Mouse (Mus musculus): ENCODE measurements around the gene Ndrg2.
"Not testable (repeated sequence)": the region's sequence is repeated elsewhere in the genome, so short reads cannot be mapped to it uniquely, and the experiment has no call there.

Ndrg2 gene

DNA sequence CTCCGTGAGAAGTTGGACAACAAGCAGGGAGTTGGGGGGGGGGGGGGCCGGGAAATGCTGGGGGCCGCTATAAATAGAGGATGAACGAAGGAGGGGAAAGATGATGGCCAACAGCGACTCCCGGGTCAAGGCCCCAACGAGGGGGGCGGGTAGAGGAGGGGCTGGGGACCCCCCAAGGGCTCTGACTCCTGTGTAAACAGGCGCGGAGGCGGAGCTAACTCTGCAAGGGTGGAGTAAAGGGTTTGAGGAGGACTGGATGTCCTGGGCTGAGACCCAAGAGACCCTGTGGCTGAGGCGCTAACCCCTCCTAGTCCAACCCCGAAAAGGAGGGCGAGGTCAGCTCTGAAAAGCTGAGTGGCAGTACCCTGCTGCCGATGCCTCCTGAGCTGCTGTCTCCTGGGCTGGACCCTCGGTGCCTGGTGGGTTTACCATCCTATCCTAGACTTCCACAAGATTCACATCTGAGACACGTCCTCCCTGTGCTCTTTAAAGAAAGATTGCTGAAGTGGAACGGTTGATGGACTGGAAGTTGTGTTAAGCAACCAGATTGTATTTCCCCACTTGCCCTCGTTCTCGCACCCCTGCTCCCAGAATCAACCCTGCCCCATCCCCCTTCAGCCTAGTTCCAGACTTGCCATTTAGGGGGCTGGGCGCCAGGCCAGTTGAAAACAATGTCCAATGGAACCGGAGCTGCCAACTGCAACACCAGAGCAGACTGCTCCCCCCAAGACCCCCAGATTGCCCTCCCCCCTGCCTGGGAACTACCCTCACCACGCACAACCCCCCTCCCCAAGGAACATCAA lies at the start of gene Ndrg2:
TSS of gene Ndrg2 (minus strand) at position 199 of the 803 bp plus-strand sequence.
- DNase-seq (ENCODE audit: low read depth, low spot score) = peak; percentile 53

DNA sequence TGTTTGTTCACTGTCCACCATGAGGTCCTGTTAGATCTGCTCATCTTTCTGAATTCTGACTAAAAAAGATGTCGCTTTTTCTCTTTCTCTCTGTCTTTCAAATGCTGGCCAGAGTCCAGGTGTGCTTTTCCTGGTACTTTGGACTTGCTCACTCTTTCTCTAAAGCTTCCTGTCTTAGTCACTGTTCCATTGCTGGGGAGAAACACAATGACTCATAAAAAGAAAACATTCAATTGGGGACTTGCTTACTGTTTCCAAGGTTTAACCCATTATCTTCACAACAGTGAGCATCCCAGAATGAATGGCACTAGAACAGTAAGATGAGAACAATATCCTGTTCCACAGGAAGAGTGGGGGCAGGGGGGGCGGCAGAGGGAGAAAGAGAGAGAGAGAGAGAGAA lies 46.4 kb upstream of the Ndrg2 start:
- DNase-seq (ENCODE audit: low read depth, low spot score) = no peak

DNA sequence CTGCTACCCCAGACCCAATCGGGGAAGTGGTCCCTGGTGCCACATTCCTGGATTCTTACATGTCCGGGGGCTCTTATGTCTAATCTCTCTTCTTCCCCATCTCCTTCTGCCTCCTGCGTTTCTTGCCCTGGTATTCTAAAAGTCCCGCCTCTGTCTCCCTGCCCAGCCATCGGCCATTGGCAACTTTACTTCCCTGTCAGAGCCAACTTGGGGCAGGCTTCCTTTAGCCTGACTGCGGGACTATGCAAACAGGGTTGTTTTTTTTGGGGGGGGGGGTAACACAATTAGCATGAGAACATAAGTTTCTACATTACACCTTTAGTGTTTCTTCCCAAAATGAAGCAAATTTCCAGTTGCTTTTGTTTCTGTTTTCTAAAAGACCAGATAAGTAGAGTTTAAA lies 29.4 kb upstream of the Ndrg2 start:
- no peak for DNase-seq (ENCODE audit: low read depth, low spot score)

DNA sequence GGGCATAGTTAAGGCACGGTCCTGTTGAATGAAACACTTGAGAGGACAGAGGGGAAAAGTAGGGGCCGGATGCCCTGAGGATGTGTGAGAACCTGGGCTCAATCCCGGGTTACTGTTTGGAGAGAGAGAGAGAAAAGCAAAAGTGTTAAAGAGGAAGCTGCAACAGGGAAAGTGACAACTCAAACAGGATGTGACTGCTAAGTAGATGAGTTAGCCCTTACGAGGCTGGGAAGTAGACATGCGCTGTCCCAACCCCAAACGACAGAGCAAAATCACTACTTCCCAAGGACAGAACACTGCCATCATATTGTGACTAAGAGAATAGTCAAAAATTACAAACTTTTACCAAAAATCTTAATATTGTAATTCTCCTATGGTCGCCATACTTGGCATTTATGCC lies 28.3 kb upstream of the Ndrg2 start:
- DNase-seq (ENCODE audit: low read depth, low spot score) = no peak

DNA sequence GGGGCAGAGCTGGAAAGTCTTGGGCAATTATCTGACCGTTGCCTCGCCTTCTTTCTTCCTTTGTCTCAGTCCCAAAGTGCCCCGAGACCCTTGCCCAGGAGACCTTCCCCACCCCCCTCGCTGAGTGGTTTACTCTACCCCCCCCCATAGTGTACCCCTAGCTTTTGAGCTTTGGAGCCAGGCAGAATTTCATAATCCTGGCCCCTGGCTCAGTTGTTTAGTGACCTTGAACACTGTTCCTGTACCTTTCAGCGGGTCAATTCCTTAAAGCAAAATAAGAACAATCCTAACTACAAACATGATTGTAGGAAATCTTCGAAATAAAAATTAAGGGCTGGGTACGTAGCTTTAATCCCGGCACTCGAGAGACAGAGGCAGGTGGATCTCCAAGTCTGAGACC lies 27.6 kb upstream of the Ndrg2 start:
- no peak for DNase-seq (ENCODE audit: low read depth, low spot score)

DNA sequence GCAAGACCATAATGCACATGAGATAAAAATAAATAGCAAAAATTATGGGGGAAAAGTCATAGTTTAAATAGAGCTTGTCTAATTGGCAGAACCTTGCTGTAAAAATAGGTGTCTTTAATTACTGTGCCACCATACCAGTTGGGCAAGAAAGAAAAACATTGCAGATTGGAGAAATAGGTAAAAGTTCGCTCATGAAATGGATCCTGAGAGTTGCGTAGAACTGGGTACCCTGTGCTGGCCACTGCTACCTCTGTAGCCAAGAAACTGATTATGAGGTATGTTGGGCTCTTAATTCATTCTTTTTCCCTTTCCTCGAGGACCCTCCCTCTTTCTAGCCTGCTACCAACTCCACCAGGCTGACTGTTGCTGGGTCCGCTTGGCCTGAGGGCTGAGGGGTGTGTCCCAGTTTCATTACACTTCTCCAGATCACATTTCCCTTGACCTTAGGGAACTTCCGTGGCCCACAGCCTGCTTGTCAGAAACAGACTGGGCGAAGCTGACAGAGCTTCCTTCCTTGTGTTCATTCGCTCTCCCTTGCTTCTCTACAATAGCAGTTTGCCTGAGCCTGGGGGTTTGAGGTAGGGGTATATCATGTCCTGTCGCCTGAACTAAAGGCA lies 27.1 kb upstream of the Ndrg2 start:
- peak; percentile 65 for DNase-seq (ENCODE audit: low read depth, low spot score)

DNA sequence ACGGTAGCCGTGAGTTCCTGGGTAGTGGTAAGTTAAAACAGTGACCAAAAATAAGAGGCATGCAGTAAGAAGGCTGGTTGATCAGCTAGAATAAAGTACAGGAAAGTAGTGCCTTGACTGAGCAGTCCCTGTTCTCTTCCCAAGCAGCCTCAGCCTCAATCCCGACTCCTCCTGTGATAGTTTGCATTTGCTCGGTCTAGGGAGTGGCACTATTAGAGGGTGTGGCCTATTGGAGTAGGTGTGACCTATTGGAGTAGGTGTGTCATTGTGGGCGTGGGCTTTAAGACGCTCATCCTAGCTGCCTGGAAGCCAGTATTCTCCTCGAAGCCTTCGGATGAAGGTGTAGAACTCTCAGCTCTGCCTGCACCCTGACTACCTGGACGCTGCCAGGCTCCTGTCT lies 25.0 kb upstream of the Ndrg2 start:
- peak; percentile 65 for DNase-seq (ENCODE audit: low read depth, low spot score)

DNA sequence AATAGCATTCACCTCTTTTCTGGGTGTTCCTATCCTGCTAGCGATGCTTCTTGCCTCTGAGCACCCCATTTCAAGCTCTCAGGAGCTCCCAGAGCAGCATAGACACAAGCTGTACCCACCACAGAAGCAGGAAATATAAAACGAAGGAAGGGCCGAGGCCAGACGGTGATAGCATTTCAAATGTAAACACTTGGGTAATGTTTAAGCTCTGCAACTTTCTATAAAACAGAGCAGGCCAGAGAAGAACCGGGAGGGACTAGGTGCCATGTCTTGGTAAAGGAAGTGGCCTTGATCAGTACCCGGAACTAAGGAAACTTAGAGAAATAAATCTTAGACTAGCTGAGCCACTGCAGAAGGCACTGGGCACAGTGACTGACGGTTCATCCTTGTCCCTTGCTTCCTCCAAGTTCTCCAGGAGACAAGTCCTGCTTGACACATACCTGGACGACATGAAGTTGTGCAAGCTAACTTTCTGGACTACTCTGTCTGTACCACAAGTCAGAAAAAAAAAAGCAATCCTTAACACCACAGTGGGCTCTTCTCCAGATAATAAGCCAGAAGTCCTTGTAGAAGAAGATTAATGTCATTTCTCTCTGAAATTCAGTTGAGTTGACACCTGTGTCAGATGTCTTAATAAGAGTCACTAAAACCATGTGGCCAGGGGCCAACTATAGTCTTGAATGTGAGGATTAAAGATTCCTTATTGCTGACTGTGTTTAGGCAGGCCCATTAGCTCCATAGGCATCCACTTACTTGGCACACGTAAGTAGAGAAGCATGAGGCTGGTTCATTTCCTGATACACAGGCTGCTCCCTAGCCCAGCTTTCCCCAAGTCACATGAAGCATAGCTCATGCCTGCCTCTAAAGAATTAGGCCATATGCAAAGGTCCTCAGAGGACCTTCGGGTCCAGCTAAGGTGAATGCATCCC lies 18.4 kb upstream of the Ndrg2 start:
- no peak for DNase-seq (ENCODE audit: low read depth, low spot score)

DNA sequence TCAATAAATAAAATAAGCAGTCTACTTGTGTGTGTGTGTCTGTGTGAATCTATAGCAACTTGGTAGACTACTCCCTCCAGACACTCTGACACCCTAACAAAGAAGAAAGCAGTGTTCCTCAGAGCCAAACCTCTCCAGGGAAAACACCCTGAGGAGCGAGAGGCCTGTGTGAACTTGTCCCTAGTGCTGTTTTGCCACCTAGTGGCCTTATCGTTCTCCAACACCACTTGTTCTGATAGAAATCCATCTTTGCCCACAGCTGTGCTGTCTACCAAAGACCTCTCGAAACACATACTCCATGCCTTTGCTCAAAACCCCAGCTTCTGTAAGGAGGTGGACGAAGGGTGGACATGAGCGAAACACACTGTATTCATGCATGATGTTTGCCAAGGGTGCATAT lies 16.9 kb upstream of the Ndrg2 start:
- peak; percentile 76 for DNase-seq (ENCODE audit: low read depth, low spot score)

DNA sequence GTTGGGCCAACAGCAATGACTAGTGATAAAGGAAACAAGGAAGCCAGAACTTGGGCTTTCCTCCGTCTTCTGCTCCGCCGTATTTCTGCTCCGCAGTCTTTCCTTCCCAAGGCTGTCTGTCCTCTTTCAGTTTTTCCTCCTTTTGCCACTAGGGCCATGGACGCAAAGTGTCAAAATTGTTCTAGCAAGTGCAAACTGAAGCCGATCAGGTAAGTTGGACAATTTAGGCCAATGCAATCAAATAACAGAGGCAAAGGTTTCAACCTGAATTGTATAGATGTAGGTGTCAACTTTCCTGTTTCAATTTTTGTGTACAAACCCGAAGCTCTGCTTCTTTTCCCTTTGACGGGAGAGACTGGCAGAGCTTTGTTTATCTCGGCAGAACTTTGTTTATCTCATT lies 16.0 kb upstream of the Ndrg2 start:
- DNase-seq (ENCODE audit: low read depth, low spot score) = no peak

DNA sequence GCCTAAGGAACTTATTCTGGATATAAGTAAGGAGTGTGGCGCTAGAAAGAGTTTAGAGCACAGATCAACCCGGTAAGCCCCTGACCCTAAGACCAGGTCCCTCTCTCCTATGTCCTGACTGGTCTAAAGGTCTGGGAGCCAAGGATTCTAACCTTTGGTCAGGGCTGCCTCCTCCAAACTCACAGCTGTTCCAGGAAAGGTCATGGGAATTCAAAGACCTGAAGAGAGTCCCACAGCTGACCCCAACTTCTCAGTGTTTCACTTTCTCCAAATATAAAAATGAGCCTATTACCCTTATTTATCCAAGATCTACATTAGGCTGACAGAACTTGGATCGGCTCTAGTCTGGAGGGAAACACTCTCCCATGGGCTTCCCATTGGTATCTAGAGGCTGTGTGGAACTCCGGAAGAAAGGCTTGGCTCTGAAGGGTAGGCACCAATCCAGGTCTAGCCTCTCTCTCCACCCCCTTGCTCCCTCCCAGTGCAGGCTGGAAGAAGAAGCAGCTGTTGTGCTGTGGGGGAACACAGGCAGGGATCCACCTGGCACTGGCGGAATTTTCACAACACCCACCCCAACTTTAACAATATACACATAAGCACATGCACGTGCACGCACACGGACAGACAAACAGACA lies 15.5 kb upstream of the Ndrg2 start:
- no peak for DNase-seq (ENCODE audit: low read depth, low spot score)

DNA sequence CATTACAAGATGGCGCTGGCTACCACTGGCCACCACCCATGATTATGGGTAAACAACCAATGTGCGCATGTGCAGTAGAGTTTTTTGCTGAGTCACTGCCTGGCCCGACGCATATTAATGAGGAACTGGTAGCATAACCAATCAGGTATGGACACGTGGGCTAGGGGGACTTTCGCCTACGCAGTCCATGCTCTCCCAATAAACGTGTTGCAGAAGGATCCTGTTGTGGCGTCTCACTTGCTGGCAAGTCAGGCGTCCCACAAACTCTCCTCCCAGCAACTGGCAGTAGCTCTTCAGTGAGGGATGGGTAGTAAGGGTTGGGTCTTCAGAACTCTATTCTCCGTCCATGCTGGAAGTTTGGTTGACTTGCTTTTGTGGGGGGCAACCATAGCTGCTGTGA lies 13.0 kb upstream of the Ndrg2 start:
- not testable (repeated sequence) for DNase-seq (ENCODE audit: low read depth, low spot score)

DNA sequence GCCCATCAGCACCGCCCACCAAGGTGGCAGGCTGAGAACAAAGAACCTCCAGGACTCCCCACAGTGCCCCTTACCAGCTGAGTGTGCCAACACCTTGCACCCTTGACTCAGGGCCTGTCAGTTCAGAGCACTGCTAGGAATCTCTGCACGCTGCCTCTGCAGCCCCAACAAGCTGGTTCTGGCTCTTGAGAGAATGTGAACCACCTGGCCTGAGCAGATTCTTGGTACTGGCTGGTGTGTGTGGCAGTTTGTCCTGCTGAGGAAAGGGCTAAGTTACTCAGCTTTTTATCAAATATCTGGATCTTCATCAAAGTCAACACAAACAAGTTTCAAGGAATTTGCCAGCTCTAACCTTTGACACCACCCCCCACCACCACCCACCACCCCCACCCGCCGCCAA lies 9.5 kb upstream of the Ndrg2 start:
- DNase-seq (ENCODE audit: low read depth, low spot score) = no peak

DNA sequence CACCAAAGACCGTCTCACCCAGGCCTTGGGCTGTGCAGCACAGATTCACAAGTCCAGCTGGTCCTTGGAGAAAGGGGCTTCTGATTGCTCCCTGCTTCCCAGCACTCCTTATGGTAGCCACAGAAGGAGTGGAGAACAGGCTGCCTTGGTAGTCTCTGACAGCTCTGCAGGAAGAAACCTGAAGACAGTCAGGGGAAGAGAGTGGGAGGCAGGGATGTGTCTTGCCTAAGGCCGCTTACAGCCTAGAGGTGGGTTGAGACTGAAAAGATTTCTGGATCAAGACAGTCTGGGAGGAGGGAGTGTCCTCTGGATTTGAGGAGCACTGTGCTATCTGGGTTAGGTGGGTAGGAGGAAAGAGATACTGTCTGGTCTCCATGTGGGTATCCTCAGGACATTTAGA lies 9.0 kb upstream of the Ndrg2 start:
- DNase-seq (ENCODE audit: low read depth, low spot score) = no peak

DNA sequence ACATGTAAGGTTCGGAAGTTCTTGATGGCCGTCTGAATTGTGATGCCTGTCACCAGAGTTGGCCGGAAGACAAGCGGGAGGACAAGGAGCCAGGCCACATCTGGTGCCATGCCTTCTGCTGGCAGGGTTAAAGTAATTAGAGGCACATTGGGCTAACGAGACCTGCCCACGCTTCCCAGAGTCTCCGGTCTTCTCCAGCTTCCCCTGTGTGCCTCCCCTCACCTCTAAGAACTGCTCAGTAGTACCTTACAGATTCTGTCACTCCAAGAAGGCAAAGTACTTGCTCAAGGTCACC lies 8.6 kb upstream of the Ndrg2 start, which contains the start of gene Rnase13:
TSS of gene Rnase13 (minus strand) at position 203 of the 295 bp plus-strand sequence.
- DNase-seq (ENCODE audit: low read depth, low spot score) = no peak

DNA sequence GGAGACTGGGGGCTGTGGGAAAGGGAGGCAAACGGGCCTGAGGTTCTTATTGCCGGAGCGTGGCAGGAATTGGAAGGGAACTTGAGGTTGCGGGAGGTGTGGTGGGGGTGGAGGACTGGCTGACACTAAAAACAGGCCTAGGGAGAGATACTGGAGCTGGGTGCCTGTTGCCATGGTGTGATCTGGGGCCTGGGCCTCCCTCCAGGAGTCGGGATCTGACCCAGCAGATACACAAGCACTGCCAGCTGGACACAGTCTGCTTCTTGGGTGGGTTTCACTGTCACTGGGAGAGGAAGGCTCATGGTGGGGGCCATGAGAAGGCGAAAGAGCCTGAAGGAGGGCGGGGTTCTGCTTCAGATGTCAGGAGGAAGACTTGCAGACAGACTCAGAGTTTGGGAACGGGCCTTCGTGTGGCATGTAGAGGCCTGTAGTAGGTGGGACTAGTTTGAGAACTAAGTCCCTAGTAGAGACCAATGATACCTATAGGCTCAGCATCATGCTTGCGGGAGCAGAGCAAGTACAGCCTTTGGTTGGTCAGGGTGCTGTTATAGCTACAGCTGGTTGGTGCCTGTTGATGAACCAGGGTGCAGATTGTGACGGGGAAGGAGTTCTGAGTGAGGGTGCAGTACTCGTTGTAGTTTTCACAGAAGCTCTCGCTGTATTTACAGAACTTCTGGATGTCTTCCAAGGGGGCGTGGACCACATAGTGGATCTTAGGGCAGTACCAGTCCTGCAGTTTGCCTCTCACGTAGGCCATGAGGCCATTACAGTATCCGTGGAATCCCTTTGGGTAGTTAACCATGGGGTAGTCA lies 8.0 kb upstream of the Ndrg2 start:
- DNase-seq (ENCODE audit: low read depth, low spot score) = no peak

DNA sequence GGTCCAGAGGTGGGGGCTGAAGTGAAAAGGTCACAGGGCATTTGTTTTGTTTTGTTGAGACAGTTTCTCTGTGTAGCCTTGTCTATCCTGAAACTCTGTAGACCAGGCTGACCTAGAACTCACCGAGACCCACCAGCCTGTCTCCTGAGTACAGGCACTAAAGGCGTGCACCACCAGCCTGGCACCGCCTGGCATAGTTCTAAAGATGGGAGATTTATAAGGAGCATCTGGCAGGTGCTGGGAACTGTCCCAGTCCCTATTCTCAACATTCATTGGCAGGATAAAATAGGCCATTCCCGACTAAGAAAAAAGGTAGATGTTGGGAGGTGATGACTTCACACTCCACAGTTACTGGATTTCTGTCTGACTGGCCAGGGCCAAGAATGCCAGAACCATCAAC lies 5.0 kb upstream of the Ndrg2 start:
- DNase-seq (ENCODE audit: low read depth, low spot score) = no peak

DNA sequence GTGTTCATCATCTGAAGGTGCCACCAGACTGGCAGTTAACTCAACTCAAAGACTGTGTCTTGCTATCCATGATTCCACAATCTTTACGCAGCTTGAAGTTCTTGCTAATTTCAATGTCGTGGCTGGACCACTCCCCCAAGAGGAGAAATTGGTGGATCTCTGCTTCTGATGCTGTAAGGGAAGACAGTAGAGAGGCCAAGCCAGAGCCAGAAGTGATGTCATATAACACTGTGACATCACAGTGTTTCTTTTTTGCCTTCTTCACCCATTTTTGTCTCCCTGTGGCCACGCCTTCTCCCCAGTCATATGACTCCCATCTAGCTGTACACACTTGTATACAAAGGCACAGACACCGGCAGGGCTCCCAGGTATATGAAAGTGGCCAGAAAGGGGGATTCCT lies 4.2 kb upstream of the Ndrg2 start, which contains the start of gene Tppp2:
TSS of gene Tppp2 (plus strand) at position 301 of the 400 bp plus-strand sequence.
- DNase-seq (ENCODE audit: low read depth, low spot score) = no peak

DNA sequence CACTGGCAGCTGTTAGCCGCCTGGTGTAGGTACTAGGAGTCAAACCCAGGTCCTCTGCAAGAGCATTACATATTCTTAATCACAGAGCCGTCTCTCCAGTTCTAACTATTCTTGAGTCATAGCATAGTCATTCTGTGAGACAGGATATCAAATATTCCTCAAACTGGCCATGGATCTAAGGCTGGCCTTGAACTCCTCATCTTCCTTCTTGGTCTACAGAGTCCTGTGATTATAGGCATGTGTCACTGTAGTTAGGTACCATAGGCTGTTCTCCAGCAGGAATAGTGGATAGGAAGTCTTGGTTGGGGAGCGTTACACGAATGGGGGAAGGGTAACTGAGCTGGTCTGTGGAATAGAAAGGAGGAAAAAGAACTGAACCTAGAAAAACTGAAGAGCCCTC lies 2.6 kb upstream of the Ndrg2 start:
- no peak for DNase-seq (ENCODE audit: low read depth, low spot score)

DNA sequence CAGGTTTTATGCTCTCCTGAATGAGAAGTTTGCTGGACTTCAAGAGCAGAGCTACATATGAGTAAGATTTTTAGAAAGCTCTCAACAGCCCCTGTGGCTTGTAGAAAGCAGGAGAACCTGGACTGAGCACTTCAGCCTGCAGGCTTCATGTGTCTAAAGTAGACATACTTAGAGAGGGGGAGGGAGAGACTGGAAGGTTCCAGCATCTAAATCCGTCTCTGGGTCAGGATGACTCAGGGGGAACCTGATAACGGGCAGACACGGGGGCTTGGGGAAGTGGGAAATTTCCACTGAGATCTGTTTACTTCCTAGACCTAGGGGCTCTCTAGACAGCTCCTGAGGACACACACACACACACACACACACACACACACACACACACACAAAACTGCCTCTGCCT lies 1.1 kb upstream of the Ndrg2 start:
- DNase-seq (ENCODE audit: low read depth, low spot score) = no peak
